Mouse (Mus musculus): ENCODE results near the gene Ldlrad3.

Ldlrad3 gene

DNA sequence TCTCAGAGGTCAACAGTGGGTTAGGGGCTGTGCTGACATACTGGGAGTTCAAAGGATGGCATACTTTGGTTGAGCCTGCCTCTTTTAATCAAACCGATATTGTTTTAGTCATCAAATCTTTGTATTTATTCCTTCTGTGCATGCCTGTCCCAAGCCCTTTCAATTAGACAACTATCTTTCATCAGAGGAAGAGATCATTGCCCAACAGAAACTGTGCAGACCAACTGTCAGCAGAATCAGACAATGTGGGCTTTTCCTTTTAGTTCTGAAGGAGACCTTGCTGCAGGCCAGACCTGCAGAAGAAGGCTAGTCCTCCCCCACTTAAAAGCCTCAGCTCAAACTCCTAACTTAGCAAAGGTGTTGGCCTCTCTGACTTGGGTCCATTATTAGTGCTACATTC, 41.9 kb downstream of the Ldlrad3 start:
- DNase-seq (ENCODE audit: low spot score): no peak

DNA sequence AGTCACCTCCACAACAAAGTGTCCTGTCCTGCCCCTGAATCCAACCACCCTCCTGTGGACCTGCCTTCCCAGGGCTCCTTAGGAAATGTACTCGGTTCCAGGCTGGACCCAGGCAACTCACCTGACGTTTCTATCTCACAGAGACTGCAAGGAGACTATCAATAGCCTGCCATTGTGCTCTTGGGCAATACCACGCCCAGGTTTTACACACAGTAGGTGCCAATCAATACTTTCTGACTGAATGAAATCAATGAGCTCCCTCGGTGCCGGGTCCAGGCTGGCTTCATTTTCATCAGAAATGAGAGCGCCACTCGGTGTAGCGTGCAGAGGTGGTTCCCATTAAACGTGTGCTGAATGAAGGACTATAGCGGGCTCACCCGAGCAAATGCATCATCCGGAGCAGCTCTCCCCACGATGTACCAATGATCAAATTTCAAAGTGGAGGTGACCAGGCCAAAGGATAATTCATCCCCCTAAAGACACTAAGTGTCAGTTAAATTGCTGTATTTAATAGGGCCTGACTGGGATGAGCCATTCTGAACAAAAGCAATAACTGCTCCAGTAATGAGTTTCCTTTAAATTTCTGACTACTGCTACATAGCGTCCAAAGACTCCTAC, 43.4 kb downstream of the Ldlrad3 start:
- no peak for DNase-seq (ENCODE audit: low spot score)

DNA sequence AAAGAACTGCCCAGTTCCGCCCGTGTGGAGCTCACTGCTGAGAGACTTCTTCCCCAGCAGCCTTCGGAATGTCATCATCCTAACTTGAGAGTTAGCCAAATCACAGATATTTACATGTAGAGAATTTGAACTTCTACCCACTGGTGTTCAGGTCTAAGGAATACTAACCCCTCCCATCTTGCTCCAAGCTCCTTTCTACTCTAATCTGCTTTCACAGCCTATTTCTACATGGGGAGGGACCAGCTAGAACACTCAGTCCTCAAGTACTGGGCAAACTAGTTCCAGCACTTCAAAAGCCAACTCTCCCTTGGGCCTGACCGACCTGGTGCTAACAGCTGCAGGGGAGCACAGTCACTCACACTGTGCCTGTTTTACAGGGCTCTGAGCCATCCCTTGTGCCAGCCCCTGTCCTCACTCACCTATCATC, 44.0 kb downstream of the Ldlrad3 start:
- DNase-seq (ENCODE audit: low spot score): no peak

DNA sequence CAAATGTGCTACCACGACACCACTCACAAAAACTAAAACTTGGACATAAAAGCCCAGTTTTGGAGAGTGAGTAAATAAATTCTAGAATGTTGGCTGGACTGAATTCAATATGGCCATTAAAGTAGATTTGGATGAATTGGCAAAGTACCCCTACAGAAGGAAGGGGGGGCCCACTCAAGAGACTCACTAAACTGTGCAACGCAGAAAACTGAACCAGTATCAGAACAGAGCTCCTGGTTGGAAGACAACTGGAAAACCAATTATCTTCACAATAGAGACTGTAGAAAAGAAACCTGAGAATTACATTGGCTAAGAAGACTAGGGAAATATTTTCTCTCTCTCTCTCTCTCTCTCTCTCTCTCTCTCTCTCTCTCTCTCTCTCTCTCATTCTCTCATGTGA, 45.0 kb downstream of the Ldlrad3 start:
- DNase-seq (ENCODE audit: low spot score): no peak

DNA sequence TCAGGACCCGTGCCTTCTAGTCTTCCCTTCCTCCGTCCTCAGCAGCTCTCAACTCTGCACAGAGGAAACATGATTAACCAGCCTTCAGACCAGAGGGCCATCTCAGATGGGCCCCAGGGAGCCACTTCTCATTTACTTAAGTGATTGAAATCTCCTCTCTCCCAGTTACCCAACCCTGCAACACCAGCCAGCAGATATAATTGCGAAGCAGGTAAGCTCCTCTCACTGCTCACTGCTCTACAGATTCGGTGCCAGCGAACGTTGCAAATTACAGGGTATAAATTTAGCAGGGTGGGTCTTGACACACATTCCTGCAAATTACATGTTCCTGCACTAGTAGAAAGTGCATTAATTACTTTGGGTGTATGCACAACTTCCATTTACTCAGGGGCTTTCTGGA, 48.3 kb downstream of the Ldlrad3 start:
- no peak for DNase-seq (ENCODE audit: low spot score)

DNA sequence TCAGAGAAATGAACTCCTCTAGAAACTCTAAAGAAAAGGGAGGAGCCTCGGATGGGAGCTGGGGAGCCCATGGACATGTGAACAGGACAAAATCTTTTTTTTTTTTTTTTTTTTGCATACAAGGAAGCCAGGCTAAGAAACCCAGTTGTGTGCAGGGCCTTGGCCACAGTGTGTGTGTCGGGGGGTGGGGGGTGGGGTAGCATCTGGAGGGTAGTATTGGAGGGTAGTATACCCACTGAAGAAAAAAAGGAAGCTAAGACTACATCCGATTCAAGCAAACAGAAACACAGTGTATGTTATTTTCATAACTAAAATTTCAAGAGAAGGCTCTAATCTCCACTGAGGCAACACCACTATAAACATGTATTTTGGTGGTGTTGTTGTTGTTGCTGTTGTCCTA, 50.0 kb downstream of the Ldlrad3 start:
- no peak for DNase-seq (ENCODE audit: low spot score)

DNA sequence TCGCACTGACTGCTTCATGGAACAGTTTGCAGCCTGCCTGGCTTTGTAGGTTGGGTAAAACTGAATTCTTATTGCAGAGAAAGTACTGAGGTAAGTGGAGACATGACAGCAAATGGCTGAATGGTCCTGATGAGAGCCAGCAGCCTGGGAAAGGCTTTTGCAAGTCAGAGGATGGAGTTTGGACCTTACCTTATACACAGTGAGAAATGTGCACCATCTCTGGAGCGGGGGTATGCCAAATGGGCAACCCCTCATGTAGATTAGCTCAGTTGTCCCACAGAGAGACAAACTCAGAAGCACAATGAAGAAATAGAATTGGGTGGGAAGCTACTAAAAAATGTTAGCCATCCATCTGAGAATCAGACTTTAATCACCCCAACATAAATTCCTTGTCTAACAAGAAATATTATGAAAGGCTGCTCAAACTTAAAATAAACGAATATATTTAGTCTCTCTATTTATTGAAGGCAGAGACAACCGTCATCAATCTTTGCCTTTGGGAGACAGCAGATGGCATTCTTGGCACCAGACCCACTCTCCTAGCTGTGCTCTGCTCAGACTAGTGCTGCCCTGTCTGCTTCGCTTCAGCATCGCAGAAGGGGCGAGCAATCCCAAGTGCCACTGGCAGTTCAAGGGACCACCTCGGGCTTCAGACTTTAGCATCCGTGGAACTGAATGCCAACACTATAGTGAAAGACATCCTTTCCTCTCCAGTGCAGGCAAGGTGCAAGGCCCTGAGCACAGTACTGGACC, 51.5 kb downstream of the Ldlrad3 start:
- DNase-seq (ENCODE audit: low spot score): no peak

DNA sequence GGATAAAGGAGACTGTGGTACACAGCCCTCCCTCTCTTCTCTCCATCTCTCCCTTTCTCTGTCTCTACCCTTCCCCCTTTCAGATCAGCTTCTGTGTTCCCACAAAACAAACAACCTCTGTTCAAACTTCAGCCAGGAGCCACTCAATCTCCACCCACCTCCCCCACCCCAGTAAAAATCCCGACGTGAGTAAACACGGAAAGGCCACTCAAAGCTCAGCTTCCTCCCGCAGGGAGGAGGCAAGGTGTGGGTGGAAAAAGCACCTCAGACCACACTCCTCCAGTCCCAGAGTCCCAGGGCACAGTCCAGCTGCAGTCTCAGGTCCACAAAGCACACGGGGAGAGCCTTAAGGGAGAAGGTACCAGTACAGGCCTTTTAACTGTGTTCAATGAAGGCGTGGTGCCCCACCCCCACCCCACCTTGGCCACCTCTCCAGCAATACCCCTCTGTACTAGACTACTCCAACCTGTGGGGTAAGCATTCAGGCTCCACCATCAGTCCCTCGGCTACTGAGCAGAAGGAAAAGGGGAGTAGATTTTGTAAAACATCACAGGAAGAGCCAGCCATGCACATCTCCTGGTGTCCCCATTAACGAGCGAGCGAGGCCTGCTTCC, 53.1 kb downstream of the Ldlrad3 start:
- DNase-seq (ENCODE audit: low spot score): no peak

DNA sequence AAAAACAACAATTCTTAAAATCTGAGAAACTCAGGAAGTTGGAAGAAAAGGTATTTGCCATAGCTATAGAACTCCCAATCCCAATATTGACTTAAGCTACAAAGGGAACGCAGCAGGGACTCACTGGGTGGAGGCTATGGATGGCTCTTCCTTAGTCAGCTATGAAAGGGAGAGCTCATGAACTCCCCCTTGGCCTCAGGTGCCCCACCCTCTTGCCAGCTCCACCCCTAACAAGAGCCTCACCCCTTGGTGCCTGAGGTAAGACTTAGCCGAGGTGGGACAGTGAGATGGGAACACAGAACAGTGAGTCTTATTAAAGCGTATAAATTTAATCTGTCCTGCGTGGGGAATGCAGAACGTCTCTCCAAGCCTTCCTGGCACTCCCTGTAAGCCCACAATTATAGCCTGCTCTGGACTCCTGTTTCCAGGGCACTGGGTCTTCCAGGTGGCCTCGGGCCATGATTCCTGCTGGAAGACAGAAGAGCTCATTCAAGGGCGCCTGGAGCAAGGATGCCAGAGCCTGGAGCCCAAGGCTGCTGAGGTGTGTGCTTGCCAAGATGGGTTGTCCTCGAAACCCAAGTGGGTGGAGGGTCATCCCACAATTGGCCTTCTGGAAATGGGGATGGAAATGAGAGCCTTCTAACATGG, 55.9 kb downstream of the Ldlrad3 start:
- DNase-seq (ENCODE audit: low spot score): peak; percentile 73

DNA sequence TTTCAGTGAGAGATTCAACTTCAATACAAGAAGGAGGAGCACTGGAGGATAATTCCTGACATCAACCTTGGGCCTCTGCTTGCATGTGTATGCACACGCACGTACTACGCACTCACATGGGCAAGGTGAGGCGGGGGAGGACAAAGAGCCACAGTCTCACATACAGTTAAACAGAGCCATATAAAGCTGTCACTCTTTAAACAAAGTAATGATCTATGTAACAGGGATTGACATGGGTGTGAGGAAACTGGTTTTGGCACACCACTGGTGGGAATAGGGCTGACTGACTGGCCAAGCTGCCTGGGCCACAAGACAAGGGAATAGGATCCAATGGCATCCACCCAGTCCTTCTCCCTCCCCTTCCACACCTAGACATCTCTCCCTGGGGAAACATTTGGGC, 57.0 kb downstream of the Ldlrad3 start:
- no peak for DNase-seq (ENCODE audit: low spot score)

DNA sequence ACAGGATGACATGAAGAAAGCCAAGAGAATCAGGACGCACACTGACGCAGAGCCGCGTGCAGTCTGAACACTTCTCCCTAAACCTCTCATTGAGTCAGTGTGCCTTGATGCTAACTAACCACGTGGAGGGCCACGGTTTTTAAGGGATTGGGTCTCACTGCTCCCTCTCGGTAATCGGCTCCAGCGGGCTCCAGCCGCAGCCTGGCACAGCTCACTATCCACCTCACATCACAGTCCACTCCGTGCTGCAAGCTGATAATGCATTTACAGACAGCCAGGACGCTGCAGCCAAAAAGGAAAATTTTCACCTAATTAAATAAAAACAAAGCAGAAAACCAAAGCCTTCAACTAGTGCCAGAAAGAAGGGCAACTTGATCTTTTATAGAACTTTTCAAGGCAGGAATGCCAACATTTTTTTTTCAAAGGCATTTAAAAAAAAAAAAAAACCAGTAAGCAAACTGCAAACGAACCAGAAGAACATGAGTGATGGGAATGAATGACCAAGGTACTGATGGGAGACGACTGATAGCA, 57.6 kb downstream of the Ldlrad3 start:
- DNase-seq (ENCODE audit: low spot score): no peak

DNA sequence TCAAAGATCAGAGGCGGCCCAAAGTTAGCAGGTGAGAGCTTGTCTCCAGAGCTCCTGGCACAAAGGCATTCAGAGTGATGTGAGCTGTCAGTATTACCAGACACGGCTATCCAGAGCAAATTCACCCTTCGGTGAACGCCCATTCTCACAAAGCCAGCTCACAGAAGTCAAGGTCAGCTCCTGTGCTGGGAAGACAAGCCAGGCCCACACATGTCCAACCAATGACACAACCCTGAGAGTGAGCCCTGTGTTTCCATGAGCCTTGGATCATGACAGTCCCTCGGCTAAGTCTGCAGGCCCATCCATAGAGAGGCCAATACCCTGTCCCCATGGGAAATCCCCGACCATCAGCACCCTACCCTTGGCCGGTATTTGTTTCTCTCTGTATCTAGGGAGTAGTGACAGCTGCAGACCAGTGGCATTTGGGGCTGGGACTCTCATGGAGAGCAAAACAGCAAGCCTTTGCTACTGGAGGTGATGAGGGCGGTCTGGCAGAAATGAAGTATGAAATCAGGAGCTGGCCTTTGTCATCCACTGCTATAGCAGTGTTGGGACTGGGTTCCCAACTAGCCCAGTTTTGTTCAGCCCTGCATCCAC, 58.3 kb downstream of the Ldlrad3 start:
- DNase-seq (ENCODE audit: low spot score): no peak

DNA sequence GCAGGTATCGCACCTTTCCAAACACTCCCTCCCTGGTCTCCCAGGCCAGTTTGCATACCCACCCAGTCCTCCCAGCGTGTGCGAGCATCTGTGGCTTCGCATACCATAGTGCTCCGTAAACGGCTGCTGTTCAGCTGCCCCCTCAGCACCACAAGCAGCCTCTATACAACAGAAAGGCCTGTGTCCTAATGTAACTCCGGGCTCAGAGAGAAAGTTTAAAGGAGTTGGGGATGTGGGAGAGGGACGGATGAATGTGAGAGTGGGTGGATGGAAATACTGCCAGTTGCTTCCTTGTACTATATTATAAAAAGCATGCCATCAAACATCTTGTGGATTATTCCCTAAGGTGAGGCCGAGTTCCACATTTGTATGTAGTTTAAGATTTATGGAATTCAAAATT, 59.0 kb downstream of the Ldlrad3 start:
- no peak for DNase-seq (ENCODE audit: low spot score)

DNA sequence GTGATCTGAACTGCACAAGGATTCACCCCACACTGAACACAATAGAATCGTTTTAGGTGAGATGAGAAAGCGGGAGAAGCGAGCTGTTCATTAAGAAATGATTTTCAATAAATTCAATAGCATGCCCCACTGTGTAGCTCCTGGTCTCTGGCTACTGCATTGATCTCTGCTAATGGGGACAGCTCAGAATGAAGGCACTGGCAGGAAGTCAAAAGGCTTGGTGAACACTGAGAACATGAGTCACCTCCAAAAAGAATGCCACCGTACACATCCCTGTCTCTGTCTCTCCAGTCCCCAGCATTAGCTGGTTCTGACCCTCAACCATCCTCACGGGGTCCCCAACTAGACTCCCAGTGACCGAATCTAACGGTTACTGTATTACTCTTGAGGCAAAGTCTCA, 60.1 kb downstream of the Ldlrad3 start:
- no peak for DNase-seq (ENCODE audit: low spot score)

DNA sequence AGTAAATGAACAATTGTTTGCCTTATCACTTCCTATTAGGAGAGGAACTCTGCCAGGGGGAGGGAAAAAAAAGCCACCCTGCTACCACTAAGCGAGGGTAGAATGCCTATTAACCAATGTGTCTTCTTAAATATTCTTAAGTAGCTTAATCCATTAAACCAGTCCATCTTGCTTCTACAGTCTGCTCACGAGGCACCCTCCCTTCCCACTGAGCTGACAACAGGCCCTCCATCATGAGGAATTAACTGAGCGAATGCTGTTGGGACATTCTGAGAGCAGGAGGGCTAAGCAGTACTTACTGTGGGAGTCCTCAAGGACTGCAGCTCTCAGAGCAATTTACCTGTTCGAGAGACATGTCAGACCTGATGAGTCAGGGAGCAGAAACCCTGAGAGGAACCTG, 61.1 kb downstream of the Ldlrad3 start:
- no peak for DNase-seq (ENCODE audit: low spot score)

DNA sequence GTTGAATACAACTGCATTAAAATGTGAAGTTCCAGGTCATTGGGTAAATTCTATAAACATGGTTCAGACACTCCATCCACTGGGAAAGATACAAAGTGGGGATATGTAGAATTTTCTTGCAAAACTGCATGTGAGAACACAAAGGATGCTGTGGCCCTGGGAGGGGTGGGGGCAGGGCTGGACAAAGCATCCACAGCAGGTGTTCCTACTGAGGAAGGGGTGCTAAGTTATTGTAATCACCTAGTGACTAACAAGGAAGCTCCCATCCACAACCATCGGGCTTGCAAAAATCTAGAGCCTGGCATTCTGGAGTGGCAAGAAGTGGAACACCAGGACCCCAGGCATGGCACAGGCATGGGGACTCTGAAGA, 64.1 kb downstream of the Ldlrad3 start:
- no peak for DNase-seq (ENCODE audit: low spot score)

DNA sequence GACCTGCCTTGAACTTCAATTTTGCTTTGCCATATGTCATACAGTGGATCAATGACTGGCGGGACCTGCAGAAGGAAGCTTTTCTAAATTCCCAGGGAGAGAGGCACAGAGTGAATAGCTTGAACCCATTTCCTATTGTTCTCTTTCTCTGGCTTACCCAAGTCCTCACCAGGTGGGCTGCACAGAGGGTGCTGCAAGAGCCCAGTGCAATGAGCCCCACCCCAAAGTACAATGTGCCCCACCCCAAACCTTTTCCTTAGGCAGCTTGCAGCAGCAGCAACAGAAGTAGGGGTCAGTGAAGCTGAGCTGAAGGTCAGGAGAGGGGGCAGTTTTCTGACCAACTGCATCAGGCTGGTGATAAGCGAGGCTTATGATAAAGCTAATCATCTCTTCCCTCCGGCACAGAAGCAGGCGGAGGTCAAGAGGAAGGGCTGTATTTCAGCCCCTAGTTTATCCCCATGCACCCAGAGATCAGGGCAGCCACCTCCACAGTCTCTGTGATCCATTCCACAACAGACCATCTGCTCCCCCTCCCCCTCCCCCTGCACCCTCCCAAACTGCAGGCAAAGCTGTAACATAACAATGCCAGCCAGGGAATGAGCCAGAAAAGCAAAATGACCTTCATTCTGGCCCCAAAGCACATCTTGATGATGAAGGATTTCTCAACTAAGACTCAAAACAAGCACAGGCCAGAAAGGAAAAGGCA, 64.6 kb downstream of the Ldlrad3 start:
- no peak for DNase-seq (ENCODE audit: low spot score)

DNA sequence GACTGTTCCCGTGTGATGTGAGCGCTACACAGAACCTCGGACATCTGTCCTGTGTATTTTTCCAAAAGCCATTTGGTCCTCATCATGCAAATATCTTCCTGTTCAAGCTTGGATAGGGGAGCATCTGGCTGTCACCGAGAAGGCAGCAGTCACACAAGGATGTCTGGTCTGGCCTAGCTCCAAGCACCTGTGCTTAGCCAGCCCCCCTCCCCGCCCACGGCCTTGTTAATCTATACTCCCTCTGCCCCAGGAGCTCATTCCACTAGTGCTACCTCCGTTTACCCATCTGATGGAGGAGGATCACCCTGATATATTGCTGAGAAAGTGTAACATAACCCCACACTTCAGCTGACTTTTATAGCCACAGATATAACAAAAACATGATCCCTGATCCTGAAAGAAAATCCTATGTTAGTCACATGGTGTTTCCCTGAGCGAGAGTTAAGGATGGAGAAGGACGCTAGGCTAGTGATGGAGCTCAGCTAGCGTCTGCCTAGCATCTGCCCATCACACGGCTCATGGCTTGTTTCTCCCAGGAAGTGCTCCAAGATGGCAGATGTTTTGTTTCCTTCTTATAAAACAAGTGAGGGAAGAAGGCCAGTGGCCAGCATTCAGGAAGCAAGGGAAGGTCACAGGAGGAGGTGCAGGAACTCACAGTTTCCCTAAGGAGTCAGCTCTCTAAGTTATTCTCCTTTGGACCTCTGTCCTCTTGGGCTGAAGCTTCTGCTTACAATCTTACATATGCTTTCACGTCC, 66.3 kb downstream of the Ldlrad3 start:
- no peak for DNase-seq (ENCODE audit: low spot score)

DNA sequence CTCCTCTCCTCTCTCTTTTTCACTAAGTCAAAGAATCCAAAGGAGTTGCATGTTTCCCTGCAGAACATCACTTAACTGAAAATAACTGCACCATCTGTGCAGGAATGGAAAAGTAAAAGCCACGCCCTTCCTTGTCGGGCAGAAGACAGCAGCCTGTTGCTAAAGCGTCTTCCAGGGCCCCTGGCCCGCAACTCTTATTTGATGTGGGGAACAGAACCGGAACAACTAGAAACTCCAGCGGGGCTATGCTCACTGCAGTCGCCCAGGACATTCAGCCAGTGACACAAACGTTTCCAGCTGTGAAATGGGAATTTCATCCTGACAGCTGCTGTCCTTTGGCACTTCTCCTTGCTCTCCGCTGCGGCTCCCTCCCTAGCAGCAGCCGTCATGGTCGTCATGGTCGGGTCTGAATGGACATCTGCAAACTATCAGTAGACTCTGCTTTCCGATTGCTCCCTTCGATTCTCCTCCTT, 67.2 kb downstream of the Ldlrad3 start:
- no peak for DNase-seq (ENCODE audit: low spot score)

DNA sequence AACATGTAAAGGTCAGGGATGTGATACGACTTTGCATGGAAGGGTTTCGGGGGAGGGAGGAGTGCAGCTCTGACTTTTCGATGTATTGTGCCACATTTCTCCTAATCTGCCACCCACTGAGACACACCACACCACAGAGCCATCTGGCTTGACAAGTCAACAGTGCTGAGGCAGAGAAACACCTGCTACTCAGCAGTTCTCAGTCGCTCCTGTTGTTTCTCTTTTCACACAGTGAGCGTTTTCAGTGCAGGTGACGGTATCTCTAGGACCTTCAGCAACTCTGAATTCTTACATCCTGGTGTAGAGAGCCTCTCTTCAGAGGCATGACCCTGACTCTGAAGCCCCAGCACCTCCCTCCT, 68.8 kb downstream of the Ldlrad3 start:
- no peak for DNase-seq (ENCODE audit: low spot score)

Data from ovary, postnatal 36 days (tissue).